Mouse (Mus musculus) myocyte (in vitro differentiated cells): Measurements from ENCODE around the gene Nes.

Experiments used
- CEBPB ChIP-seq: IDR thresholded peaks from 2 replicates; pipeline ENCODE4 v1.6.1; 2011; ENCODE audit warnings: mild to moderate bottlenecking, moderate library complexity; ENCODE audit not compliant: poor library complexity, insufficient read depth, severe bottlenecking
- E2F4 ChIP-seq: IDR thresholded peaks from one replicate; pipeline ENCODE4 v1.6.1; 2011; ENCODE audit warnings: mild to moderate bottlenecking, control low read depth, moderate library complexity; ENCODE audit not compliant: insufficient read depth
- MAX ChIP-seq: IDR thresholded peaks from one replicate; pipeline ENCODE4 v1.6.1; 2011; ENCODE audit warnings: low read depth, mild to moderate bottlenecking, control low read depth
- MYOD1 ChIP-seq, 3 experiments: IDR thresholded peaks; one replicate each; pipeline ENCODE4 v1.6.1; 2011; ENCODE audit warnings: control low read depth in 2 of 3, low read depth in 2 of 3, mild to moderate bottlenecking in 2 of 3, moderate library complexity in 1 of 3; ENCODE audit not compliant: insufficient read length in 2 of 3, control insufficient read depth in 1 of 3
- MYOG ChIP-seq, 3 experiments: IDR thresholded peaks; one replicate each; pipeline ENCODE4 v1.6.1; 2011; ENCODE audit warnings: control low read depth in 2 of 3, low read depth in 2 of 3, mild to moderate bottlenecking in 2 of 3; ENCODE audit not compliant: insufficient read length in 2 of 3, control insufficient read depth in 1 of 3, insufficient read depth in 1 of 3
- POLR2A ChIP-seq: IDR thresholded peaks from one replicate; pipeline ENCODE4 v1.6.1; 2011; ENCODE audit warnings: low read depth, mild to moderate bottlenecking, control low read depth, moderate library complexity; ENCODE audit not compliant: insufficient read length
- POLR2AphosphoS2 ChIP-seq: IDR thresholded peaks from one replicate; pipeline ENCODE4 v1.6.1; 2011; ENCODE audit warnings: low read depth, control low read depth; ENCODE audit not compliant: insufficient read length
- SRF ChIP-seq: IDR thresholded peaks from one replicate; pipeline ENCODE4 v1.6.1; 2011; ENCODE audit warnings: low read depth; ENCODE audit not compliant: control insufficient read depth, insufficient read length
- TCF12 ChIP-seq: IDR thresholded peaks from one replicate; pipeline ENCODE4 v1.6.1; 2011; ENCODE audit warnings: mild to moderate bottlenecking, control low read depth; ENCODE audit not compliant: poor library complexity, insufficient read depth, severe bottlenecking
- TCF3 ChIP-seq: IDR thresholded peaks from one replicate; pipeline ENCODE4 v1.6.1; 2011; ENCODE audit warnings: low read depth, control low read depth; ENCODE audit not compliant: insufficient read length
- USF1 ChIP-seq: IDR thresholded peaks from one replicate; pipeline ENCODE4 v1.6.1; 2011; ENCODE audit warnings: low read depth, mild to moderate bottlenecking, control low read depth, moderate library complexity

GRCm38 (mm10) chr3:87958056-87958455, 12.8 kb upstream of the Nes start:
- TF ChIP-seq MYOD1 (IDR thresholded peaks at IDR 0.05; ENCODE audit: control insufficient read depth in 1 of 3, insufficient read length in 2 of 3, low read depth in 2 of 3) (no peak), USF1 (no peak), CEBPB (no peak), TCF12 (no peak), POLR2A (no peak), TCF3 (no peak), E2F4 (no peak), MAX (no peak), POLR2AphosphoS2 (no peak), SRF (no peak), MYOG (IDR thresholded peaks at IDR 0.05; ENCODE audit: control insufficient read depth in 1 of 3, insufficient read depth in 1 of 3, insufficient read length in 2 of 3, low read depth in 2 of 3) (no peak)
